Mouse (Mus musculus) heart, embryonic 14.5 days (tissue): Measurements from ENCODE around the gene Dffa. TPM values are rescaled to one million over a fixed set of nuclear protein-coding genes. Genes with fewer than 3 reads are reported as not detected.

Experiments
- ATAC-seq: fragments of 200-750 bp; cut with Nextera tagmentation; 2 replicates; pipeline ENCODE4 v1.8.0; 2017; ENCODE audit warnings: low read depth, moderate TSS enrichment; ENCODE audit not compliant: insufficient number of reproducible peaks, insufficient read depth, low FRiP score
- H3K27ac ChIP-seq, 2 experiments: fragments of 200-500 bp in 1 of 2; fragments of 300-500 bp in 1 of 2; sonication (generic) in 1 of 2; replicated peaks in 1 of 2; 2 replicates each; pipeline ENCODE4 v1.5.1; 2012 to 2014; ENCODE audit warnings: low read depth in 2 of 2, low read length in 2 of 2, control low read depth in 1 of 2, mild to moderate bottlenecking in 1 of 2, mixed read lengths in 1 of 2; ENCODE audit not compliant: control insufficient read depth in 1 of 2, insufficient read depth in 1 of 2
- H3K27me3 ChIP-seq: fragments of 300-500 bp; sonication (generic); 2 replicates; pipeline ENCODE4 v1.6.1; 2014; ENCODE audit warnings: mild to moderate bottlenecking, low read length, control low read depth; ENCODE audit not compliant: control insufficient read depth, insufficient read depth
- H3K36me3 ChIP-seq: fragments of 300-500 bp; sonication (generic); 2 replicates; pipeline ENCODE4 v1.6.1; 2014; ENCODE audit warnings: mild to moderate bottlenecking, control low read depth, low read length, mixed read lengths; ENCODE audit not compliant: control insufficient read depth, insufficient read depth
- H3K4me1 ChIP-seq, 2 experiments: fragments of 200-500 bp in 1 of 2; fragments of 300-500 bp in 1 of 2; sonication (generic) in 1 of 2; 2 replicates each; pipeline ENCODE4 v1.6.1; 2012 to 2014; ENCODE audit warnings: low read length in 2 of 2, control low read depth in 1 of 2, mixed read lengths in 1 of 2; ENCODE audit not compliant: control insufficient read depth in 2 of 2, insufficient read depth in 2 of 2
- H3K4me2 ChIP-seq: fragments of 300-500 bp; sonication (generic); 2 replicates; pipeline ENCODE4 v1.6.1; 2014; ENCODE audit warnings: mild to moderate bottlenecking, low read length
- H3K4me3 ChIP-seq, 2 experiments: fragments of 200-500 bp in 1 of 2; fragments of 300-500 bp in 1 of 2; sonication (generic) in 1 of 2; 2 replicates each; pipeline ENCODE4 v1.5.1; 2012 to 2014; ENCODE audit warnings: low read length in 2 of 2, mild to moderate bottlenecking in 2 of 2, control low read depth in 1 of 2, low read depth in 1 of 2, moderate library complexity in 1 of 2; ENCODE audit not compliant: control insufficient read depth in 1 of 2, insufficient read depth in 1 of 2
- H3K9ac ChIP-seq: fragments of 300-500 bp; sonication (generic); 2 replicates; pipeline ENCODE4 v1.6.1; 2014; ENCODE audit warnings: mild to moderate bottlenecking, low read length
- H3K9me3 ChIP-seq: fragments of 300-500 bp; sonication (generic); 2 replicates; pipeline ENCODE4 v1.6.1; 2016; ENCODE audit warnings: low read length, control low read depth; ENCODE audit not compliant: control insufficient read depth
- WGBS: fragments of 180-500 bp; shearing (Covaris S2); extraction: QIAGEN DNeasy Blood & Tissue Kit; methylation state at CpG from one replicate; pipeline ENCODE4 v1.1.7; 2014; 5-methylcytosine and 5-hydroxymethylcytosine counted together
- polyA plus RNA-seq: library from polyadenylated mRNA; unstranded; fragments of >200 nt; fragmentation: Nextera tagmentation; extraction: Ambion mirVana; gene quantifications from 2 replicates; pipeline ENCODE4 v1.2.1, GENCODE M21; 2014

The Dffa gene
- polyA plus RNA-seq, 1 experiment from 2014 or later = 26.7 TPM

- 82% methylated on average over 9 of the region's 9 CpGs for WGBS
- H3K36me3 ChIP-seq = peaks cover 53% of the 10 kb centered on the region
- no peak for ATAC-seq
Measured at GRCm38 (mm10) chr4:149149196-149149595, 45.2 kb downstream of the Dffa start.

GRCm38 (mm10) chr4:149149611-149150010, 45.7 kb downstream of the Dffa start:
- Histone ChIP-seq H3K4me1 (peaks cover 0 to 1% of the 10 kb centered on the region in 2 experiments; a peak in 1 of 4 replicates), H3K36me3 (peaks cover 57% of the 10 kb centered on the region), H3K4me3 (no peak overlapping the region), H3K9me3 (no peaks in the 10 kb centered on the region), H3K27ac (no peak overlapping the region), H3K9ac (no peak overlapping the region), H3K27me3 (no peaks in the 10 kb centered on the region), H3K4me2 (no peak overlapping the region)
- ATAC-seq = no peak
- WGBS = 71% methylated on average over 7 of the region's 7 CpGs

More at GRCm38 (mm10) chr4:149149196-149149595, 45.2 kb downstream of the Dffa start:
- no peaks in the 10 kb centered on the region for H3K9me3 ChIP-seq
- H3K4me1 ChIP-seq = peaks cover 0 to 3% of the 10 kb centered on the region in 2 experiments; a peak in 1 of 4 replicates
- H3K27me3 ChIP-seq = no peaks in the 10 kb centered on the region
- H3K4me3 ChIP-seq = no peak overlapping the region
- H3K4me2 ChIP-seq = no peak overlapping the region
- H3K9ac ChIP-seq = no peak overlapping the region
- no peak overlapping the region for H3K27ac ChIP-seq

- Histone ChIP-seq H3K9me3 (no peaks in the 10 kb centered on the region; the same call in 1 of the 2 replicates), H3K36me3 (peaks cover 63% of the 10 kb centered on the region), H3K4me3 (no peak overlapping the region), H3K4me2 (no peak overlapping the region), H3K27ac (no peak overlapping the region), H3K9ac (no peak overlapping the region), H3K4me1 (no peaks in the 10 kb centered on the region), H3K27me3 (no peaks in the 10 kb centered on the region)
- no peak for ATAC-seq
- 82% methylated on average over 11 of the region's 11 CpGs for WGBS
Measured at GRCm38 (mm10) chr4:149150256-149150655, 46.3 kb downstream of the Dffa start.

GRCm38 (mm10) chr4:149150721-149151120, 46.8 kb downstream of the Dffa start:
- Histone ChIP-seq H3K4me1 (no peaks in the 10 kb centered on the region), H3K4me3 (no peak overlapping the region), H3K27me3 (no peaks in the 10 kb centered on the region), H3K9me3 (no peaks in the 10 kb centered on the region; the same call in 1 of the 2 replicates), H3K27ac (no peak overlapping the region), H3K36me3 (peaks cover 68% of the 10 kb centered on the region), H3K9ac (no peak overlapping the region), H3K4me2 (no peak overlapping the region)
- 91% methylated on average over 11 of the region's 11 CpGs for WGBS
- ATAC-seq = no peak

GRCm38 (mm10) chr4:149154859-149155258, 50.9 kb downstream of the Dffa start:
- Histone ChIP-seq H3K4me1 (no peaks in the 10 kb centered on the region), H3K27me3 (no peaks in the 10 kb centered on the region)
- WGBS = 96% methylated on average over 7 of the region's 7 CpGs

GRCm38 (mm10) chr4:149155711-149156110, 51.8 kb downstream of the Dffa start:
- no peak overlapping the region for H3K9ac ChIP-seq
- H3K9me3 ChIP-seq = no peaks in the 10 kb centered on the region; the same call in 1 of the 2 replicates
- no peaks in the 10 kb centered on the region for H3K4me1 ChIP-seq
- peaks cover 100% of the 10 kb centered on the region for H3K36me3 ChIP-seq
- H3K4me2 ChIP-seq = no peak overlapping the region
- 95% methylated on average over 6 of the region's 6 CpGs for WGBS
- ATAC-seq = no peak
- no peak overlapping the region for H3K4me3 ChIP-seq
- H3K27me3 ChIP-seq = no peaks in the 10 kb centered on the region
- H3K27ac ChIP-seq = no peak overlapping the region

More at GRCm38 (mm10) chr4:149154859-149155258, 50.9 kb downstream of the Dffa start:
- Histone ChIP-seq H3K36me3 (peaks cover 100% of the 10 kb centered on the region), H3K9me3 (no peaks in the 10 kb centered on the region; the same call in 1 of the 2 replicates), H3K4me3 (no peak overlapping the region), H3K4me2 (no peak overlapping the region), H3K9ac (no peak overlapping the region), H3K27ac (no peak overlapping the region)
- ATAC-seq = no peak

- Histone ChIP-seq H3K9ac (no peak overlapping the region), H3K9me3 (no peaks in the 10 kb centered on the region; the same call in 1 of the 2 replicates), H3K4me3 (no peak overlapping the region), H3K4me1 (no peaks in the 10 kb centered on the region), H3K27ac (no peak overlapping the region), H3K4me2 (no peak overlapping the region), H3K27me3 (no peaks in the 10 kb centered on the region), H3K36me3 (peaks cover 100% of the 10 kb centered on the region)
- ATAC-seq = no peak
- WGBS = 91% methylated on average over 8 of the region's 8 CpGs
Measured at GRCm38 (mm10) chr4:149157415-149157973, 53.5 kb downstream of the Dffa start.

GRCm38 (mm10) chr4:149159203-149159602, 55.3 kb downstream of the Dffa start:
- no peaks in the 10 kb centered on the region for H3K4me1 ChIP-seq
- H3K27me3 ChIP-seq = no peaks in the 10 kb centered on the region
- ATAC-seq = no peak
- H3K4me3 ChIP-seq = no peak overlapping the region
- peaks cover 99% of the 10 kb centered on the region for H3K36me3 ChIP-seq
- H3K27ac ChIP-seq = no peak overlapping the region
- 77% methylated on average over 2 of the region's 2 CpGs for WGBS
- no peaks in the 10 kb centered on the region; the same call in 1 of the 2 replicates for H3K9me3 ChIP-seq
- H3K4me2 ChIP-seq = no peak overlapping the region
- H3K9ac ChIP-seq = no peak overlapping the region
